Mouse (Mus musculus) hindbrain, embryonic 12.5 days (tissue): ENCODE results near the gene Magi2. TPM values are rescaled to one million over a fixed set of nuclear protein-coding genes. Genes with fewer than 3 reads are reported as not detected.
"Not testable (repeated sequence)": the region's sequence is repeated elsewhere in the genome, so short reads cannot be mapped to it uniquely, and the experiment has no call there.

Experiments used
- ATAC-seq: fragments of 200-750 bp; cut with Nextera tagmentation; 2 replicates; pipeline ENCODE4 v1.8.0; 2017; ENCODE audit warnings: moderate TSS enrichment; ENCODE audit not compliant: low FRiP score
- H3K27ac ChIP-seq: fragments of 300-500 bp; sonication (generic); 2 replicates; pipeline ENCODE4 v1.5.1; 2016; ENCODE audit warnings: mild to moderate bottlenecking
- H3K27me3 ChIP-seq: fragments of 300-500 bp; sonication (generic); 2 replicates; pipeline ENCODE4 v1.6.1; 2016; ENCODE audit warnings: mild to moderate bottlenecking
- H3K36me3 ChIP-seq: fragments of 300-500 bp; sonication (generic); 2 replicates; pipeline ENCODE4 v1.6.1; 2016; ENCODE audit warnings: mild to moderate bottlenecking
- H3K4me1 ChIP-seq: fragments of 300-500 bp; sonication (generic); 2 replicates; pipeline ENCODE4 v1.6.1; 2016
- H3K4me2 ChIP-seq: fragments of 300-500 bp; sonication (generic); replicated peaks from 2 replicates; pipeline ENCODE4 v1.6.1; 2016; ENCODE audit warnings: mild to moderate bottlenecking
- H3K4me3 ChIP-seq: fragments of 300-500 bp; sonication (generic); 2 replicates; pipeline ENCODE4 v1.5.1; 2016; ENCODE audit warnings: mild to moderate bottlenecking
- H3K9ac ChIP-seq: fragments of 300-500 bp; sonication (generic); 2 replicates; pipeline ENCODE4 v1.6.1; 2016; ENCODE audit warnings: mild to moderate bottlenecking, moderate library complexity
- H3K9me3 ChIP-seq: fragments of 300-500 bp; sonication (generic); replicated peaks from 2 replicates; pipeline ENCODE4 v1.6.1; 2016; ENCODE audit warnings: mild to moderate bottlenecking
- WGBS: fragments of 180-500 bp; shearing (Covaris S2); methylation state at CpG from one replicate; pipeline ENCODE4 v1.1.7; 2016; 5-methylcytosine and 5-hydroxymethylcytosine counted together
- polyA plus RNA-seq: library from polyadenylated mRNA; unstranded; fragments of >200 nt; fragmentation: Nextera tagmentation; extraction: Ambion mirVana; gene quantifications from 2 replicates; pipeline ENCODE4 v1.2.1, GENCODE M21; 2016

Gene Magi2
- polyA plus RNA-seq, 1 experiment from 2014 or later: 18.5 TPM

- H3K27ac ChIP-seq: no peak overlapping the region
- ATAC-seq: no peak
Measured at GRCm38 (mm10) chr5:20523776-20524175, 1296.9 kb downstream of the Magi2 start.

DNA sequence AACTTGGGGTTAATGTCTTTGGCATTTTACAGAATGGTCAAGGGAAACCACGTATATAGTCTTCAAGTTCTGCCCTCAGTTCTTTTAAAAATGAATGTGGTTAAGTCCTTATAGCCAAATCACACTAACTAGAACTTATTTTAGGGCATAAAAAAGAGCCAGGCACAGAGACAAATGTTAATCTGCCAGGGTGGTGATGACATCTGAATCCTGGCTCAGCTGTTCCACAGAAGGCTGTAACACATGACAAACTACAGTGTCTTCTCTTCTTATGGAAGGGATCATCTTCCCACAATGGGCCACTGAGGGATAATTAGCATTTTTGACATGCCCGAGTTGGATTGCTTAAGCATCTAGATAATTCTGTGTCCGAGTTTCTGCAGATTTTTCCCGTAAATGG, 1299.8 kb downstream of the Magi2 start:
- not testable (repeated sequence) for H3K4me2 ChIP-seq, H3K27me3 ChIP-seq, H3K27ac ChIP-seq, H3K36me3 ChIP-seq, H3K4me1 ChIP-seq, ATAC-seq, H3K4me3 ChIP-seq, H3K9me3 ChIP-seq, H3K9ac ChIP-seq
- 67% methylated on average over 3 of the region's 4 CpGs for WGBS

More at GRCm38 (mm10) chr5:20523776-20524175, 1296.9 kb downstream of the Magi2 start:
- Histone ChIP-seq H3K4me2 (no peak overlapping the region), H3K4me3 (no peak overlapping the region), H3K27me3 (no peaks in the 10 kb centered on the region), H3K9ac (no peak overlapping the region), H3K9me3 (no peaks in the 10 kb centered on the region), H3K36me3 (no peaks in the 10 kb centered on the region), H3K4me1 (no peaks in the 10 kb centered on the region; the same call in 1 of the 2 replicates)

DNA sequence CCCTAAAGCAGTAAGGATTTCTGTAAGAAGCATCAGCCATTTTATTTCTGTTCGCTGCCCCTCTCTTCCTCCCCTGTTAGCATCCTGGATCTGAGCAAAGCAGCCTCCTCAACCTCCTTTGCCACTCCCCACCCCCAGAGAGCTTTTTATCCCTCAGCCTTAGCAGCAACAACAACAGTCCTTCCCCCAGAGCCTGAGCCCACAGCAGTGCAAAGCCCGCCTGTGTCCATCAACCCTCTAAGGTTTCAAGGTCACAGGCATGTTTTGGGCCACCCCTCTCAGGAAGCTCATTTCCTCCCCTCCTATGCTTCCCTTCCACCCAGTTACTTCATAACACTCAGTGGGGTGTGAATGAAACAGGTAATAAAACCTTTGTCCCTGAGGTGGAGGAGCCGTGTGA, 1309.7 kb downstream of the Magi2 start:
- Histone ChIP-seq H3K9ac (no peak overlapping the region), H3K4me3 (no peak overlapping the region), H3K9me3 (no peaks in the 10 kb centered on the region), H3K36me3 (no peaks in the 10 kb centered on the region), H3K4me1 (no peaks in the 10 kb centered on the region), H3K4me2 (no peak overlapping the region), H3K27ac (no peak overlapping the region), H3K27me3 (no peaks in the 10 kb centered on the region)
- no peak for ATAC-seq
- 49% methylated on average over 3 of the region's 3 CpGs for WGBS

DNA sequence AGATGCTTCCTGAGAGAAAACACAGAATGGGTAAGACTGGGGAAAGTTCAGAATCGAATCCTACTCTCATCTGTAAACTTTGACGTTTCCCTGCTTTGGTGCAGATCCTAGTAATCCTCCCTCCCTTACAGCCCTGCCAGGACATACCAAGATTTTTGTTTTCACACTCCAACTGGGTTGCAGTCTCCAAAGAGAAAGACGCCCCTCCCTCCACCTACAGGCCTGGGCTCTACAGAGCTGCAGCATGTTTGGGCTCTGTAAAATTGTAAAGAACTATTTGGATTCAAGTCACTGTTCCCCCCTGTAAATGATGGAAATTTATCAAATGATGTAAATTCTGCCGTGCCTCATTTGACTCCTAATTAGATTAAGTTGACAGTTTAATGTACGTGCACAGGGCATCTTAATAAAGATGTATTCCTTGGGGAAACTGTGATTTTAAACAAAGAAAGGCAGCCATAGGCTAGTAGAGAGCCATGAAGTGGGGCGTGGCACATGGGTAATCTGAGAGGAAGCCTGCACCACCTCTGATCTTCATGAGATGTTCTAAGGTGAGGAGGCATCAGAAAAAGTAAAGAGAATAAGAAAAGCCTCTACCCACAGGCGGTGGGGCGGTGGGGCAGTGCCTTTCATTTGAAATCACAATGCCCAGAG, 1310.7 kb downstream of the Magi2 start:
- no peaks in the 10 kb centered on the region for H3K36me3 ChIP-seq
- 67% methylated on average over 8 of the region's 8 CpGs for WGBS
- H3K4me2 ChIP-seq: no peak overlapping the region
- no peaks in the 10 kb centered on the region for H3K27me3 ChIP-seq
- no peak overlapping the region for H3K27ac ChIP-seq
- H3K4me3 ChIP-seq: no peak overlapping the region
- peak; percentile 59 for ATAC-seq
- no peak overlapping the region for H3K9ac ChIP-seq
- H3K4me1 ChIP-seq: no peaks in the 10 kb centered on the region
- no peaks in the 10 kb centered on the region for H3K9me3 ChIP-seq

- 0 out of 2 replicates have a peak, but pooled peaks have one; percentile 48 for ATAC-seq
- H3K9ac ChIP-seq: no peak overlapping the region
Measured at GRCm38 (mm10) chr5:20544374-20544773, 1317.5 kb downstream of the Magi2 start.

DNA sequence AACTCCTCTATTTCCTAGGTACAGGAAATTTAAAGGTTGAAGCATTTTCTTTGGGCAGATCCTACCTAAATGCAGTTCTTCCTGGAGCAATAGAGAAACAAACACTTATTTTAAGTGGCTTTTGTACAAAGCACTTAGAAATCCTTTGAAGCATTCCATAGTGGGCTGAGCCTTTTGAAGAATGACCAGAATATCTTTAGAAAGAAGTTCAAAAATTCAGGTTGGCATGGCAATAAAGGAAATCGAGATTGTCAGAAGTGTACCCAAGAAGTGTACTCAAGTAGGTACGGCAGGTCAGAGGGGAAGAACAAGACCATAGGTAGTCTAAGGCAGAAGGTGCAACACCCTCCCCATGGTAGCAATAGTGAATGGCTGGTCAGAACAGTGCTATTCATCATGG, 1332.5 kb downstream of the Magi2 start:
- WGBS: 90% methylated on average over 2 of the region's 2 CpGs
- ATAC-seq: no peak

More at GRCm38 (mm10) chr5:20544374-20544773, 1317.5 kb downstream of the Magi2 start:
- Histone ChIP-seq H3K27me3 (no peaks in the 10 kb centered on the region), H3K4me3 (no peak overlapping the region), H3K27ac (no peak overlapping the region), H3K9me3 (no peaks in the 10 kb centered on the region), H3K36me3 (no peaks in the 10 kb centered on the region), H3K4me2 (no peak overlapping the region), H3K4me1 (no peaks in the 10 kb centered on the region)
- 39% methylated on average over 5 of the region's 5 CpGs for WGBS

DNA sequence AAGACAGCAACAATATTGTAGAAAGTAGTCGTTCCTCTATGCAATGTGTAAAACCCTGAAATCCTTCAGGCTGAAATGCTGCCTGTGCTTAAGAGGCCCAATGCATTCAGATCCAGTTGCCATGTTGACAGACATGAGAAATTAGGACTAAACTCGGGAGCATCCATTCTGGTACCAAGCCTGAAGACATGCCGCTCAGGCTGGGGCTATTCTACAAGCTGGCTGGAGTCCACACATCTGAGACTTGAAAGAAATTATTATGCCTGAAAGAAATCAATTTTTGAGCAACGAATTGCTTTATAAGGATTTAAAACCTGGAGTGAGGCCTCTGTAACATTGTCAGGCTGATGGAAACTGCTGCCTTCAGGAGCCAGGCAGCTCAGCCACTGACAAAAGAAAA, 1333.0 kb downstream of the Magi2 start:
- Histone ChIP-seq H3K36me3 (no peaks in the 10 kb centered on the region), H3K9ac (no peak overlapping the region), H3K27ac (no peak overlapping the region), H3K4me1 (no peaks in the 10 kb centered on the region), H3K4me2 (no peak overlapping the region), H3K9me3 (no peaks in the 10 kb centered on the region), H3K4me3 (no peak overlapping the region), H3K27me3 (no peaks in the 10 kb centered on the region)
- no peak for ATAC-seq
- WGBS: 78% methylated on average over 4 of the region's 4 CpGs

More for the DNA sequence above, 1332.5 kb downstream of the Magi2 start:
- H3K4me3 ChIP-seq: no peak overlapping the region
- H3K36me3 ChIP-seq: no peaks in the 10 kb centered on the region
- H3K4me2 ChIP-seq: no peak overlapping the region
- H3K9me3 ChIP-seq: no peaks in the 10 kb centered on the region
- no peaks in the 10 kb centered on the region for H3K4me1 ChIP-seq
- H3K27me3 ChIP-seq: no peaks in the 10 kb centered on the region
- no peak overlapping the region for H3K27ac ChIP-seq
- no peak overlapping the region for H3K9ac ChIP-seq

DNA sequence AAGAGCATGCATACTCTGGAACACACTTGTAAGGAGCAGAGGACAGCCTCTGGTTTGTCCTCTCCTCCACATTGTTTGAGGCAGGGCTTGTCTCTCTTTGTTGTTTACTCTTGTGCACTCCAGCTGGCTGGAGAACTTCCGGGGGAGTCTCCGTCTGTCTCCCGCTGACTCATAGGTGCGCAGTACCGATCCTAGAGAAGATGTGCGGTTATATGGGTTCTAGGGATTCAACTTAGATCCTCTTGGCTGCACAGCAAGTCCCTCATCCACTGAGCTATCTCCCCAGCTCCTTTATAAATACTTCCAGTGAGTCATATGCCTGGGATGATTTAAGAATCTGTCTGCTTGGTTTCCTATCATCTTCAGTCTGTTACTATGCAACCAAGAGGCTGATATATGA, 1341.6 kb downstream of the Magi2 start:
- H3K4me1 ChIP-seq: no peaks in the 10 kb centered on the region
- no peak overlapping the region for H3K4me2 ChIP-seq
- no peaks in the 10 kb centered on the region for H3K9me3 ChIP-seq
- no peak overlapping the region for H3K27ac ChIP-seq
- no peak for ATAC-seq
- 92% methylated on average over 6 of the region's 6 CpGs for WGBS
- no peaks in the 10 kb centered on the region for H3K27me3 ChIP-seq
- no peak overlapping the region for H3K4me3 ChIP-seq
- no peak overlapping the region for H3K9ac ChIP-seq
- H3K36me3 ChIP-seq: no peaks in the 10 kb centered on the region

DNA sequence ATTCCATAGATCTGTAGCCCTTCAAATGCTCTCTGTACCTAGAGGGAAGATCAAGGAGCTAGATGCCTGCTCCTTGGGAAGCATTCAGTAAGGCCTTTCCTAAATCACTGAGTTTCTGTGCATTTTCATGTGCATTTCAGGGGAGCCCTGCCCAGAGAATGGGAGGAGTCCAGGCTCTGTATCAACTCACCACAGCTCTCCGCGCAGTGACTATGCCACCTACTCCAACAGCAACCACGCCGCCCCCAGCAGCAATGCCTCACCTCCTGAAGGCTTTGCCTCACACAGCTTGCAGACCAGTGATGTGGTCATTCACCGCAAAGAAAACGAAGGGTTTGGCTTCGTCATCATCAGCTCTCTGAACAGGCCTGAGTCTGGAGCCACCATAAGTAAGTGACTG, 1342.1 kb downstream of the Magi2 start:
- 92% methylated on average over 7 of the region's 7 CpGs for WGBS
- ATAC-seq: no peak
- no peak overlapping the region for H3K9ac ChIP-seq

DNA sequence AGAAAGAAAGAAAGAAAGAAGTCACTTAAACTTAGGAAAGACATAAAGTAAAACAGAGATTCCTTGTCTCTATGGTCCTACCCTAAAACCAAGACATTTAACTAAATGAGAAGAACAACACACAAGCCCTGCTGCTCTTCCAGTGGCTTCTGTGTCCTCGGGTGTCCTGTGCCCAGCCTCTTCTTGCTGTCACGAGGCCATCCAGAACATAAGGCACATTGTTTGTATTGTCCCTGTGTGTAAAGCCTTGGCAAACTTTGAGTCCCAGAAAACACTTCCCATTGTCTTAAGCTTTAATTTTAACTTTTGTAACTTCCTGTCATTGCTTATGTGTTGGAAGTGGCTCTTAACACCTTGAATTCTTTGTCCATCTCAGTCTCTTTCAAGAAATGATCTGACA, 1348.0 kb downstream of the Magi2 start:
- H3K27me3 ChIP-seq: no peaks in the 10 kb centered on the region
- H3K36me3 ChIP-seq: no peaks in the 10 kb centered on the region
- H3K9me3 ChIP-seq: no peaks in the 10 kb centered on the region
- H3K9ac ChIP-seq: no peak overlapping the region
- WGBS: 55% methylated on average over 2 of the region's 2 CpGs
- H3K4me1 ChIP-seq: no peaks in the 10 kb centered on the region
- ATAC-seq: no peak
- H3K4me3 ChIP-seq: no peak overlapping the region
- H3K4me2 ChIP-seq: no peak overlapping the region
- H3K27ac ChIP-seq: no peak overlapping the region

More for the DNA sequence above, 1342.1 kb downstream of the Magi2 start:
- Histone ChIP-seq H3K27ac (no peak overlapping the region), H3K4me2 (no peak overlapping the region), H3K4me1 (no peaks in the 10 kb centered on the region), H3K27me3 (no peaks in the 10 kb centered on the region), H3K36me3 (no peaks in the 10 kb centered on the region), H3K4me3 (no peak overlapping the region), H3K9me3 (no peaks in the 10 kb centered on the region)

GRCm38 (mm10) chr5:20575798-20576197, 1349.0 kb downstream of the Magi2 start:
- Histone ChIP-seq H3K36me3 (no peaks in the 10 kb centered on the region), H3K9me3 (no peaks in the 10 kb centered on the region), H3K4me3 (no peak overlapping the region), H3K9ac (no peak overlapping the region), H3K27me3 (no peaks in the 10 kb centered on the region), H3K4me1 (no peaks in the 10 kb centered on the region), H3K4me2 (no peak overlapping the region), H3K27ac (no peak overlapping the region)
- WGBS: 11% methylated on average over 3 of the region's 3 CpGs
- ATAC-seq: no peak

DNA sequence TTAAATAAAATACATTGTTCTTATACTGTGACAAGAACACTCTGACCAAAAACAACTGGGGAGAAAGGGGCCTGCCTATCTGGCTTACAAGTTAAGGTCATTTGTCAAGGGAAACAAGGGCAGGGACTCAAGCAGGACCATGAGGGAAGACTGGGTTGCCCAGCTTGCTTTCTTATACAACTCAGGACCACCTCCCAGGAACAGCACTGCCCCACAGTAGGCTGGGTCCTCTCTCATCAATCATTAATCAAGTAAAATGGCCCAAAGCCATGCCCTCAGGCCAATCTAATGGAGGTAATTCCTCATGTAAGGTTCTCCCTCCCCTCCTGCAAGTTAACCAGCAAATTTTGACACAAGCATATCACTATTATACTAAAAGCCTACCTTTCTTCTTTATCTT, 1349.4 kb downstream of the Magi2 start:
- ATAC-seq: no peak
- Histone ChIP-seq H3K4me2 (no peak overlapping the region), H3K9me3 (no peaks in the 10 kb centered on the region), H3K36me3 (no peaks in the 10 kb centered on the region), H3K4me3 (no peak overlapping the region), H3K4me1 (no peaks in the 10 kb centered on the region), H3K9ac (no peak overlapping the region), H3K27ac (no peak overlapping the region), H3K27me3 (no peaks in the 10 kb centered on the region)

DNA sequence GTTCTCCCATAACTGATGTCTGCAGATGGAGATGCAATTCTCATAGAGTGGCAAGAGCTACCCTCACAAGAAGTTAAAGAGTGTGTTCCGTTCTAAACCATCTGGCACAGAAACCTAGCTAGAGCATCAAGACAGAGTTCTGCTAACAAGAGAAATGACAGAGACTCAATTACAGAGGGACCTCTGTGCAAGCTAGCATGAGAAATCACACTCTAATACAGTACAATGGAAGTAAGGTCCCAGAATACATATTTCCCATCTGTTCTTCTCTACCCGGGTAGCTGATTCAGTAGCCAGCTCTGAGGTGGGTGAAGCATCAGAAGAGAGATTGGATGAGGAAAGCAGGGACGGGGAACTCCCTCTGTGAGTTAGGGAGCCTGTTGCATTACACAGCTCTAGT, 1351.8 kb downstream of the Magi2 start:
- H3K4me1 ChIP-seq: 0 out of 2 replicates have a peak, but pooled peaks cover 4% of the 10 kb centered on the region
- ATAC-seq: no peak
- no peak overlapping the region for H3K4me2 ChIP-seq
- H3K4me3 ChIP-seq: no peak overlapping the region
- H3K9ac ChIP-seq: no peak overlapping the region
- H3K27me3 ChIP-seq: no peaks in the 10 kb centered on the region
- no peaks in the 10 kb centered on the region for H3K36me3 ChIP-seq
- WGBS: 84% methylated on average over 3 of the region's 3 CpGs
- H3K9me3 ChIP-seq: no peaks in the 10 kb centered on the region
- no peak overlapping the region for H3K27ac ChIP-seq
